Mouse (Mus musculus): Measurements from ENCODE around the gene Hivep3. TPM values are rescaled to one million over a fixed set of nuclear protein-coding genes. Genes with fewer than 3 reads are reported as not detected.

The Hivep3 gene
- polyA plus RNA-seq, 1 experiment from 2014 or later = 16.0 TPM

- ATAC-seq = peak; percentile 54; the same call in 1 of the 2 replicates
- Histone ChIP-seq H3K27ac (ENCODE audit: low read depth, low read length) (peak overlapping the region; percentile 44), H3K36me3 (ENCODE audit: control insufficient read depth, insufficient read depth, low read length) (no peaks in the 10 kb centered on the region), H3K4me3 (ENCODE audit: low read length) (no peak overlapping the region), H3K9ac (ENCODE audit: low read depth, low read length) (no peak overlapping the region), H3K27me3 (replicated peaks; ENCODE audit: control insufficient read depth, insufficient read depth, low read length) (no peaks in the 10 kb centered on the region), H3K9me3 (ENCODE audit: control insufficient read depth, low read length) (no peaks in the 10 kb centered on the region), H3K4me1 (ENCODE audit: control insufficient read depth, insufficient read depth, low read depth, low read length) (peaks cover 14% of the 10 kb centered on the region), H3K4me2 (ENCODE audit: low read length) (no peak overlapping the region)
- WGBS = 38% methylated on average over 16 of the region's 16 CpGs
These were observed 168.2 kb downstream of the Hivep3 start for GRCm38 (mm10) chr4:119901556-119902491.

GRCm38 (mm10) chr4:119903328-119903727 lies 169.7 kb downstream of the Hivep3 start:
- no peak overlapping the region for H3K4me2 ChIP-seq (ENCODE audit: low read length)
- H3K4me3 ChIP-seq (ENCODE audit: low read length) = no peak overlapping the region
- H3K9me3 ChIP-seq (ENCODE audit: control insufficient read depth, low read length) = no peaks in the 10 kb centered on the region
- no peaks in the 10 kb centered on the region for H3K27me3 ChIP-seq (replicated peaks; ENCODE audit: control insufficient read depth, insufficient read depth, low read length)
- H3K27ac ChIP-seq (ENCODE audit: low read depth, low read length) = no peak overlapping the region
- ATAC-seq = peak; percentile 70
- peaks cover 14% of the 10 kb centered on the region for H3K4me1 ChIP-seq (ENCODE audit: control insufficient read depth, insufficient read depth, low read depth, low read length)
- H3K36me3 ChIP-seq (ENCODE audit: control insufficient read depth, insufficient read depth, low read length) = no peaks in the 10 kb centered on the region
- H3K9ac ChIP-seq (ENCODE audit: low read depth, low read length) = no peak overlapping the region

GRCm38 (mm10) chr4:119903806-119904205 lies 170.2 kb downstream of the Hivep3 start:
- H3K27ac ChIP-seq (ENCODE audit: low read depth, low read length) = no peak overlapping the region
- WGBS = 52% methylated on average over 1 of the region's 1 CpGs
- H3K27me3 ChIP-seq (replicated peaks; ENCODE audit: control insufficient read depth, insufficient read depth, low read length) = no peaks in the 10 kb centered on the region
- ATAC-seq = 0 out of 2 replicates have a peak, but pooled peaks have one; percentile 10
- no peaks in the 10 kb centered on the region for H3K9me3 ChIP-seq (ENCODE audit: control insufficient read depth, low read length)
- H3K4me3 ChIP-seq (ENCODE audit: low read length) = no peak overlapping the region
- no peak overlapping the region for H3K4me2 ChIP-seq (ENCODE audit: low read length)
- no peak overlapping the region for H3K9ac ChIP-seq (ENCODE audit: low read depth, low read length)
- peaks cover 14% of the 10 kb centered on the region for H3K4me1 ChIP-seq (ENCODE audit: control insufficient read depth, insufficient read depth, low read depth, low read length)
- H3K36me3 ChIP-seq (ENCODE audit: control insufficient read depth, insufficient read depth, low read length) = no peaks in the 10 kb centered on the region

GRCm38 (mm10) chr4:119904296-119904695 lies 170.7 kb downstream of the Hivep3 start:
- peaks cover 14% of the 10 kb centered on the region for H3K4me1 ChIP-seq (ENCODE audit: control insufficient read depth, insufficient read depth, low read depth, low read length)
- no peak overlapping the region for H3K27ac ChIP-seq (ENCODE audit: low read depth, low read length)
- H3K4me2 ChIP-seq (ENCODE audit: low read length) = no peak overlapping the region
- 93% methylated on average over 4 of the region's 4 CpGs for WGBS
- no peaks in the 10 kb centered on the region for H3K27me3 ChIP-seq (replicated peaks; ENCODE audit: control insufficient read depth, insufficient read depth, low read length)
- ATAC-seq = no peak
- no peaks in the 10 kb centered on the region for H3K36me3 ChIP-seq (ENCODE audit: control insufficient read depth, insufficient read depth, low read length)
- H3K4me3 ChIP-seq (ENCODE audit: low read length) = no peak overlapping the region
- no peak overlapping the region for H3K9ac ChIP-seq (ENCODE audit: low read depth, low read length)
- H3K9me3 ChIP-seq (ENCODE audit: control insufficient read depth, low read length) = no peaks in the 10 kb centered on the region

GRCm38 (mm10) chr4:119907106-119907505 lies 173.5 kb downstream of the Hivep3 start:
- no peak overlapping the region for H3K4me3 ChIP-seq (ENCODE audit: low read length)
- no peak overlapping the region for H3K4me2 ChIP-seq (ENCODE audit: low read length)
- no peak overlapping the region for H3K9ac ChIP-seq (ENCODE audit: low read depth, low read length)
- H3K4me1 ChIP-seq (ENCODE audit: control insufficient read depth, insufficient read depth, low read depth, low read length) = peaks cover 6% of the 10 kb centered on the region
- H3K27me3 ChIP-seq (replicated peaks; ENCODE audit: control insufficient read depth, insufficient read depth, low read length) = no peaks in the 10 kb centered on the region
- no peak for ATAC-seq
- no peaks in the 10 kb centered on the region for H3K9me3 ChIP-seq (ENCODE audit: control insufficient read depth, low read length)
- 90% methylated on average over 4 of the region's 4 CpGs for WGBS
- no peak overlapping the region for H3K27ac ChIP-seq (ENCODE audit: low read depth, low read length)
- H3K36me3 ChIP-seq (ENCODE audit: control insufficient read depth, insufficient read depth, low read length) = no peaks in the 10 kb centered on the region

GRCm38 (mm10) chr4:119911071-119911904 lies 177.7 kb downstream of the Hivep3 start:
- H3K36me3 ChIP-seq (ENCODE audit: control insufficient read depth, insufficient read depth, low read length) = no peaks in the 10 kb centered on the region
- WGBS = 74% methylated on average over 13 of the region's 13 CpGs
- 0 out of 2 replicates have a peak, but pooled peaks have one; percentile 27 for ATAC-seq
- H3K4me1 ChIP-seq (ENCODE audit: control insufficient read depth, insufficient read depth, low read depth, low read length) = no peaks in the 10 kb centered on the region
- no peaks in the 10 kb centered on the region for H3K9me3 ChIP-seq (ENCODE audit: control insufficient read depth, low read length)
- no peak overlapping the region for H3K9ac ChIP-seq (ENCODE audit: low read depth, low read length)
- no peak overlapping the region for H3K4me3 ChIP-seq (ENCODE audit: low read length)
- no peak overlapping the region for H3K27ac ChIP-seq (ENCODE audit: low read depth, low read length)
- no peak overlapping the region for H3K4me2 ChIP-seq (ENCODE audit: low read length)
- H3K27me3 ChIP-seq (replicated peaks; ENCODE audit: control insufficient read depth, insufficient read depth, low read length) = no peaks in the 10 kb centered on the region

GRCm38 (mm10) chr4:119912216-119912615 lies 178.6 kb downstream of the Hivep3 start:
- no peaks in the 10 kb centered on the region for H3K9me3 ChIP-seq (ENCODE audit: control insufficient read depth, low read length)
- no peak overlapping the region for H3K27ac ChIP-seq (ENCODE audit: low read depth, low read length)
- 79% methylated on average over 2 of the region's 2 CpGs for WGBS
- no peak overlapping the region for H3K9ac ChIP-seq (ENCODE audit: low read depth, low read length)
- no peaks in the 10 kb centered on the region for H3K36me3 ChIP-seq (ENCODE audit: control insufficient read depth, insufficient read depth, low read length)
- no peaks in the 10 kb centered on the region for H3K4me1 ChIP-seq (ENCODE audit: control insufficient read depth, insufficient read depth, low read depth, low read length)
- no peak overlapping the region for H3K4me3 ChIP-seq (ENCODE audit: low read length)
- H3K27me3 ChIP-seq (replicated peaks; ENCODE audit: control insufficient read depth, insufficient read depth, low read length) = no peaks in the 10 kb centered on the region
- no peak overlapping the region for H3K4me2 ChIP-seq (ENCODE audit: low read length)
- no peak for ATAC-seq

GRCm38 (mm10) chr4:119914194-119914593 lies 180.6 kb downstream of the Hivep3 start:
- no peaks in the 10 kb centered on the region for H3K4me1 ChIP-seq (ENCODE audit: control insufficient read depth, insufficient read depth, low read depth, low read length)
- H3K27ac ChIP-seq (ENCODE audit: low read depth, low read length) = no peak overlapping the region
- no peaks in the 10 kb centered on the region for H3K27me3 ChIP-seq (replicated peaks; ENCODE audit: control insufficient read depth, insufficient read depth, low read length)
- WGBS = 42% methylated on average over 4 of the region's 4 CpGs
- no peak overlapping the region for H3K4me3 ChIP-seq (ENCODE audit: low read length)
- ATAC-seq = no peak
- H3K9me3 ChIP-seq (ENCODE audit: control insufficient read depth, low read length) = no peaks in the 10 kb centered on the region
- no peaks in the 10 kb centered on the region for H3K36me3 ChIP-seq (ENCODE audit: control insufficient read depth, insufficient read depth, low read length)
- no peak overlapping the region for H3K9ac ChIP-seq (ENCODE audit: low read depth, low read length)
- H3K4me2 ChIP-seq (ENCODE audit: low read length) = no peak overlapping the region

- 96% methylated on average over 2 of the region's 2 CpGs for WGBS
- no peaks in the 10 kb centered on the region for H3K4me1 ChIP-seq (ENCODE audit: control insufficient read depth, insufficient read depth, low read depth, low read length)
- ATAC-seq = no peak
These were observed 181.5 kb downstream of the Hivep3 start for GRCm38 (mm10) chr4:119915069-119915468.

More at GRCm38 (mm10) chr4:119915069-119915468, 181.5 kb downstream of the Hivep3 start:
- Histone ChIP-seq H3K4me2 (ENCODE audit: low read length) (no peak overlapping the region), H3K4me3 (ENCODE audit: low read length) (no peak overlapping the region), H3K27ac (ENCODE audit: low read depth, low read length) (no peak overlapping the region), H3K9ac (ENCODE audit: low read depth, low read length) (no peak overlapping the region), H3K27me3 (replicated peaks; ENCODE audit: control insufficient read depth, insufficient read depth, low read length) (no peaks in the 10 kb centered on the region), H3K9me3 (ENCODE audit: control insufficient read depth, low read length) (no peaks in the 10 kb centered on the region), H3K36me3 (ENCODE audit: control insufficient read depth, insufficient read depth, low read length) (no peaks in the 10 kb centered on the region)
